Mouse (Mus musculus) G1E (cell line): ENCODE results near the gene Olfr1249.

Experiments
- CTCF ChIP-seq: IDR thresholded peaks from 2 replicates; pipeline ENCODE4 v1.5.1; 2012; ENCODE audit warnings: low read depth, low read length, inconsistent platforms, mixed read lengths
- GATA1 ChIP-seq: IDR thresholded peaks from 2 replicates; pipeline ENCODE4 v1.6.1; 2012; ENCODE audit warnings: borderline replicate concordance, low read length, inconsistent platforms, mixed read lengths
- POLR2AphosphoS5 ChIP-seq: IDR thresholded peaks from 2 replicates; pipeline ENCODE4 v1.6.1; 2012; ENCODE audit warnings: low read depth, low read length, inconsistent platforms; ENCODE audit not compliant: insufficient replicate concordance
- TAL1 ChIP-seq: conservative IDR thresholded peaks from 2 replicates; pipeline ENCODE4 v1.6.1; 2012; ENCODE audit warnings: low read depth, low read length, inconsistent platforms, mixed read lengths

GRCm38 (mm10) chr2:89614030-89614429 lies 20.8 kb downstream of the Olfr1249 start, which contains the start of gene Olfr1247:
- TF ChIP-seq CTCF (no peak), GATA1 (no peak), TAL1 (no peak), POLR2AphosphoS5 (no peak)
